Mouse (Mus musculus): ENCODE data around the gene Imp3. TPM values are rescaled to one million over a fixed set of nuclear protein-coding genes. Genes with fewer than 3 reads are reported as not detected.

The Imp3 gene
- 66.3 and 69.3 TPM in 2 replicates for polyA plus RNA-seq (2016; fragmentation: Nextera tagmentation; extraction: Ambion mirVana)

- H3K4me3 ChIP-seq: peak within 1 kb of the TSS; percentile 91
- H3K27ac ChIP-seq (replicated peaks): peak within 1 kb of the TSS; percentile 87
- H3K9me3 ChIP-seq: no peaks in the 10 kb centered on the region
- peak; percentile 87 for DNase-seq (ENCODE audit: low spot score)
- under 1% methylated on average over 73 of the region's 73 CpGs for WGBS
- H3K4me1 ChIP-seq: peaks cover 16% of the 10 kb centered on the region
- 0 out of 2 replicates have a peak, but pooled peaks cover 10% of the 10 kb centered on the region for H3K36me3 ChIP-seq (replicated peaks)
- no peaks in the 10 kb centered on the region for H3K27me3 ChIP-seq (replicated peaks; ENCODE audit: low read depth, poor library complexity, severe bottlenecking)
These were observed at the start of gene Imp3 for GRCm38 (mm10) chr9:56937223-56938160. Gene Imp3 (plus strand): TSS chr9:56937475.

GRCm38 (mm10) chr9:56887581-56887980, 49.7 kb upstream of the Imp3 start:
- Histone ChIP-seq H3K4me1 (peaks cover 16% of the 10 kb centered on the region), H3K27ac (replicated peaks) (no peak overlapping the region), H3K9me3 (no peaks in the 10 kb centered on the region), H3K27me3 (replicated peaks; ENCODE audit: low read depth, poor library complexity, severe bottlenecking) (peaks cover 16% of the 10 kb centered on the region), H3K4me3 (no peak overlapping the region), H3K36me3 (replicated peaks) (0 out of 2 replicates have a peak, but pooled peaks cover 3% of the 10 kb centered on the region)
- 93% methylated on average over 16 of the region's 16 CpGs for WGBS
- no peak for DNase-seq (ENCODE audit: low spot score)

DNA sequence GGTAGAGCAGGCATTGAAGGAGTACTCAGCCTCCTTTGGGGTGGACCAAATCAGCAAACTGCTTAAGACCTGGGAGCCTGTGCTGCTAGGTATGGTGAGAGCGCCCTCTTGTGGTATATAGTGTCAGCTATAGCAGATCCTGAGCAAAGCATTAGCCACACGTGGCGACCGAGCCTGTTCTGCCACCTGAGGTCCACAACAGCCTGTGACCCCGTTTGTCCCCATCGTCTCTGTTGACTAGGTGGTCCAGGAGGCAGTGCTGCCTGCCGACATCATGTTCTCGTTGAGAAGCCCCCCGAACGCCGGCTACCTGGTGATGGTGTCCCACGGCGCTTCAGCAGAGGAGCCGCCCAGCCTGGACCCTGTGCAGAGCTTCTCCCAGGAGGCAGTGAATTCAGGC, 47.5 kb upstream of the Imp3 start:
- WGBS: 6% methylated on average over 14 of the region's 14 CpGs
- no peak overlapping the region; the same call in 1 of the 2 replicates for H3K27ac ChIP-seq (replicated peaks)
- DNase-seq (ENCODE audit: low spot score): peak; percentile 80
- peaks cover 22% of the 10 kb centered on the region for H3K4me1 ChIP-seq
- peak overlapping the region; percentile 49 for H3K4me3 ChIP-seq
- peaks cover 21% of the 10 kb centered on the region for H3K27me3 ChIP-seq (replicated peaks; ENCODE audit: low read depth, poor library complexity, severe bottlenecking)
- 0 out of 2 replicates have a peak, but pooled peaks cover 3% of the 10 kb centered on the region for H3K36me3 ChIP-seq (replicated peaks)
- H3K9me3 ChIP-seq: no peaks in the 10 kb centered on the region

GRCm38 (mm10) chr9:56890522-56891250, 46.6 kb upstream of the Imp3 start:
- no peak overlapping the region for H3K4me3 ChIP-seq
- H3K9me3 ChIP-seq: no peaks in the 10 kb centered on the region
- H3K36me3 ChIP-seq (replicated peaks): 0 out of 2 replicates have a peak, but pooled peaks cover 3% of the 10 kb centered on the region
- WGBS: 72% methylated on average over 11 of the region's 11 CpGs
- peaks cover 22% of the 10 kb centered on the region for H3K4me1 ChIP-seq
- H3K27me3 ChIP-seq (replicated peaks; ENCODE audit: low read depth, poor library complexity, severe bottlenecking): peaks cover 21% of the 10 kb centered on the region
- no peak for DNase-seq (ENCODE audit: low spot score)
- no peak overlapping the region; the same call in 1 of the 2 replicates for H3K27ac ChIP-seq (replicated peaks)

- Histone ChIP-seq H3K9me3 (no peaks in the 10 kb centered on the region), H3K4me3 (peak overlapping the region; percentile 45), H3K4me1 (peaks cover 22% of the 10 kb centered on the region), H3K27ac (replicated peaks) (peak overlapping the region; percentile 65; the same call in 1 of the 2 replicates), H3K27me3 (replicated peaks; ENCODE audit: low read depth, poor library complexity, severe bottlenecking) (peaks cover 21% of the 10 kb centered on the region), H3K36me3 (replicated peaks) (0 out of 2 replicates have a peak, but pooled peaks cover 3% of the 10 kb centered on the region)
- peak; percentile 77 for DNase-seq (ENCODE audit: low spot score)
- 27% methylated on average over 12 of the region's 12 CpGs for WGBS
These were observed 45.7 kb upstream of the Imp3 start for GRCm38 (mm10) chr9:56891517-56892011.

- Histone ChIP-seq H3K27me3 (replicated peaks; ENCODE audit: low read depth, poor library complexity, severe bottlenecking) (peaks cover 21% of the 10 kb centered on the region), H3K9me3 (no peaks in the 10 kb centered on the region), H3K4me1 (peaks cover 24% of the 10 kb centered on the region), H3K27ac (replicated peaks) (no peak overlapping the region), H3K36me3 (replicated peaks) (0 out of 2 replicates have a peak, but pooled peaks cover 3% of the 10 kb centered on the region), H3K4me3 (no peak overlapping the region)
- no peak for DNase-seq (ENCODE audit: low spot score)
- WGBS: 82% methylated on average over 10 of the region's 10 CpGs
These were observed 45.2 kb upstream of the Imp3 start for GRCm38 (mm10) chr9:56892111-56892510.

GRCm38 (mm10) chr9:56893313-56893712, 44.0 kb upstream of the Imp3 start:
- H3K9me3 ChIP-seq: no peaks in the 10 kb centered on the region
- DNase-seq (ENCODE audit: low spot score): no peak
- 68% methylated on average over 8 of the region's 8 CpGs for WGBS
- no peaks in the 10 kb centered on the region for H3K36me3 ChIP-seq (replicated peaks)
- no peak overlapping the region for H3K4me3 ChIP-seq
- H3K27me3 ChIP-seq (replicated peaks; ENCODE audit: low read depth, poor library complexity, severe bottlenecking): peaks cover 21% of the 10 kb centered on the region
- H3K4me1 ChIP-seq: peaks cover 26% of the 10 kb centered on the region
- H3K27ac ChIP-seq (replicated peaks): no peak overlapping the region; the same call in 1 of the 2 replicates

GRCm38 (mm10) chr9:56894006-56894405, 43.3 kb upstream of the Imp3 start:
- peak overlapping the region; percentile 36 for H3K27ac ChIP-seq (replicated peaks)

GRCm38 (mm10) chr9:56896779-56897178, 40.5 kb upstream of the Imp3 start:
- no peak for DNase-seq (ENCODE audit: low spot score)
- Histone ChIP-seq H3K9me3 (no peaks in the 10 kb centered on the region), H3K4me3 (no peak overlapping the region), H3K27me3 (replicated peaks; ENCODE audit: low read depth, poor library complexity, severe bottlenecking) (peaks cover 13% of the 10 kb centered on the region), H3K27ac (replicated peaks) (peak overlapping the region; percentile 25; the same call in 1 of the 2 replicates), H3K4me1 (peaks cover 41% of the 10 kb centered on the region), H3K36me3 (replicated peaks) (no peaks in the 10 kb centered on the region)
- 88% methylated on average over 12 of the region's 12 CpGs for WGBS

More at GRCm38 (mm10) chr9:56894006-56894405, 43.3 kb upstream of the Imp3 start:
- H3K9me3 ChIP-seq: no peaks in the 10 kb centered on the region
- peaks cover 21% of the 10 kb centered on the region for H3K27me3 ChIP-seq (replicated peaks; ENCODE audit: low read depth, poor library complexity, severe bottlenecking)
- H3K4me3 ChIP-seq: no peak overlapping the region
- WGBS: 19% methylated on average over 3 of the region's 3 CpGs
- H3K36me3 ChIP-seq (replicated peaks): no peaks in the 10 kb centered on the region
- DNase-seq (ENCODE audit: low spot score): peak; percentile 57
- peaks cover 26% of the 10 kb centered on the region for H3K4me1 ChIP-seq

DNA sequence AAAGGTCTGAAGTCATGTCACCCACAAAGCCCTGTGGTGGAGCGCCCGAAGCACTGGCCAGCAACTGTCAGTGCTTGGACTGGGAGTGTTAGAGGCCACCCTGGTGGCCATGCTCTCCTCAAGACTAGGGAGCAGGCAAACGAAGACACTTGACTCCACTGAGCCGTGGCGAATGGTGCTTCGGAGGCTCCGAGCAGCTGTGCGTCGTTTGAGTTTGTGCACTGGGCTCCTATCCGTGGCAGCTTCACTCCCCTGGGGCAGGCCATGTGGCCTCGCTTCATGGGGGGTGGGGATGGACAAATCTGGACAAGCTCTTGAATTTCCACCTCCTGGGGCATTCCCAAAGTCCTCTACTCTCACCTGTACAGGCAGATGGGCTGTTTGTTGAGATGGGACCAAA, 37.9 kb upstream of the Imp3 start:
- DNase-seq (ENCODE audit: low spot score): no peak
- no peaks in the 10 kb centered on the region for H3K36me3 ChIP-seq (replicated peaks)
- H3K4me1 ChIP-seq: peaks cover 28% of the 10 kb centered on the region
- H3K27ac ChIP-seq (replicated peaks): peak overlapping the region; percentile 36; the same call in 1 of the 2 replicates
- no peak overlapping the region for H3K4me3 ChIP-seq
- H3K27me3 ChIP-seq (replicated peaks; ENCODE audit: low read depth, poor library complexity, severe bottlenecking): no peaks in the 10 kb centered on the region
- WGBS: 81% methylated on average over 11 of the region's 11 CpGs
- H3K9me3 ChIP-seq: no peaks in the 10 kb centered on the region

DNA sequence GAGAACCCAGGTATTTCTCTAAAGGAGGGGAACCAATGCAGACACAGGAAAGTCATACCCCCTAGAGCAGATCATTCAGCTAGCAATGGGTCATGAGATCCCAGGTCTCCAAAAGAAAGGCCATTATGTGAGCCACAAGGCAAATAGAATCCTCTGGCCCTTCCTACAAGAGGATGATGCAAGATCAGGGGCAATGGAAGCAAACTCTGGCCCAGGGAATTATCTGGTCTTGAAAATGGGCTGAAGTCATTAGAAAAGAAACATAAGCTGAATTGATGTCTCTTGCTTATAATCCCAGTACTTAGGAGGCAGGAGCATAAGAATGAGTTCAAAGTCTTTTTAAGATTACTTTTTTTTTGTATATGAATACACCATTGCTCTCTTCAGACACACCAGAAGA, 37.2 kb upstream of the Imp3 start:
- no peak overlapping the region for H3K27ac ChIP-seq (replicated peaks)
- H3K9me3 ChIP-seq: no peaks in the 10 kb centered on the region
- H3K27me3 ChIP-seq (replicated peaks; ENCODE audit: low read depth, poor library complexity, severe bottlenecking): no peaks in the 10 kb centered on the region
- H3K36me3 ChIP-seq (replicated peaks): no peaks in the 10 kb centered on the region
- DNase-seq (ENCODE audit: low spot score): no peak
- H3K4me1 ChIP-seq: peaks cover 28% of the 10 kb centered on the region
- no peak overlapping the region for H3K4me3 ChIP-seq

GRCm38 (mm10) chr9:56900571-56900970, 36.7 kb upstream of the Imp3 start:
- 34% methylated on average over 9 of the region's 9 CpGs for WGBS
- Histone ChIP-seq H3K4me3 (no peak overlapping the region), H3K9me3 (no peaks in the 10 kb centered on the region), H3K36me3 (replicated peaks) (no peaks in the 10 kb centered on the region), H3K4me1 (peaks cover 28% of the 10 kb centered on the region), H3K27ac (replicated peaks) (no peak overlapping the region), H3K27me3 (replicated peaks; ENCODE audit: low read depth, poor library complexity, severe bottlenecking) (no peaks in the 10 kb centered on the region)
- peak; percentile 34 for DNase-seq (ENCODE audit: low spot score)
